Mouse (Mus musculus) CH12.LX (cell line): ENCODE data around the gene Krba1. TPM values are rescaled to one million over a fixed set of nuclear protein-coding genes. Genes with fewer than 3 reads are reported as not detected.

ENCODE experiments used
- DNase-seq: peaks from one replicate; pipeline ENCODE4 v3.0.0-alpha.2; 2013; ENCODE audit errors: extremely low read depth
- H3K27ac ChIP-seq: 2 replicates; pipeline ENCODE4 v1.5.1; 2012; ENCODE audit warnings: low read depth, mild to moderate bottlenecking, control low read depth, moderate library complexity; ENCODE audit not compliant: insufficient read depth
- H3K27me3 ChIP-seq: replicated peaks from 2 replicates; pipeline ENCODE3; 2012; ENCODE audit warnings: inconsistent platforms
- H3K36me3 ChIP-seq, 2 experiments: replicated peaks in 1 of 2; 2 replicates each; pipeline versions ENCODE3 to v1.6.1; 2012; ENCODE audit warnings: inconsistent platforms in 1 of 2, low read length in 1 of 2, mild to moderate bottlenecking in 1 of 2, mixed read lengths in 1 of 2, moderate library complexity in 1 of 2; ENCODE audit not compliant: control insufficient read depth in 1 of 2, insufficient read depth in 1 of 2
- H3K4me1 ChIP-seq, 2 experiments: 2 replicates each; pipeline ENCODE4 v1.6.1; 2012; ENCODE audit warnings: inconsistent platforms in 1 of 2, moderate library complexity in 1 of 2; ENCODE audit not compliant: insufficient read depth in 2 of 2, control insufficient read depth in 1 of 2
- H3K4me2 ChIP-seq: 2 replicates; pipeline ENCODE4 v1.6.1; 2012; ENCODE audit warnings: low read depth, mild to moderate bottlenecking, control low read depth; ENCODE audit not compliant: poor library complexity, insufficient read depth, severe bottlenecking
- H3K4me3 ChIP-seq, 3 experiments: fragments of 150-350 bp in 1 of 3; sonication (generic) in 1 of 3; replicated peaks in 1 of 3; 2 replicates each; pipeline versions ENCODE3 to v1.5.1; 2011 to 2012; ENCODE audit warnings: low read depth in 2 of 3, low read length in 2 of 3, mild to moderate bottlenecking in 2 of 3, moderate library complexity in 2 of 3, control low read depth in 1 of 3, improper control_type of control experiment in 1 of 3, inconsistent platforms in 1 of 3, mixed read lengths in 1 of 3; ENCODE audit not compliant: poor library complexity in 1 of 3
- H3K79me2 ChIP-seq: replicated peaks from 2 replicates; pipeline ENCODE4 v1.6.1; 2012; ENCODE audit warnings: mild to moderate bottlenecking, moderate library complexity; ENCODE audit not compliant: control insufficient read depth, poor library complexity, insufficient read depth, severe bottlenecking; ENCODE audit errors: extremely low read depth
- H3K9ac ChIP-seq: 2 replicates; pipeline ENCODE4 v1.6.1; 2012; ENCODE audit warnings: low read depth, mild to moderate bottlenecking, control low read depth, moderate library complexity; ENCODE audit not compliant: insufficient read depth
- H3K9me3 ChIP-seq: replicated peaks from 2 replicates; pipeline ENCODE3; 2012; ENCODE audit warnings: low read length, inconsistent platforms, mixed read lengths
- CHD1 ChIP-seq: IDR thresholded peaks from 2 replicates; pipeline ENCODE4 v1.6.1; 2012; ENCODE audit warnings: low read depth, low read length, improper control_type of control experiment, inconsistent platforms
- ELF1 ChIP-seq: IDR thresholded peaks from 2 replicates; pipeline ENCODE4 v1.6.1; 2014; ENCODE audit warnings: low read depth, mild to moderate bottlenecking, inconsistent platforms, low read length, improper control_type of control experiment
- EP300 ChIP-seq: IDR thresholded peaks from 2 replicates; pipeline ENCODE4 v1.6.1; 2011; ENCODE audit warnings: low read length, improper control_type of control experiment
- ETS1 ChIP-seq: conservative IDR thresholded peaks from 2 replicates; pipeline ENCODE4 v1.6.1; 2012; ENCODE audit warnings: low read depth, mild to moderate bottlenecking, inconsistent platforms, low read length, improper control_type of control experiment, moderate library complexity
- HCFC1 ChIP-seq: IDR thresholded peaks from 2 replicates; pipeline ENCODE4 v1.6.1; 2012; ENCODE audit warnings: low read depth, mild to moderate bottlenecking, inconsistent platforms, low read length, improper control_type of control experiment
- IRF4 ChIP-seq: IDR thresholded peaks from 2 replicates; pipeline ENCODE4 v1.6.1; 2014; ENCODE audit warnings: low read depth, mild to moderate bottlenecking, inconsistent platforms, low read length, improper control_type of control experiment
- JUN ChIP-seq: IDR thresholded peaks from 2 replicates; pipeline ENCODE4 v1.6.1; 2011; ENCODE audit warnings: low read depth, mild to moderate bottlenecking, low read length, improper control_type of control experiment, moderate library complexity; ENCODE audit not compliant: insufficient read depth
- JUND ChIP-seq: conservative IDR thresholded peaks from 2 replicates; pipeline ENCODE4 v1.6.1; 2011; ENCODE audit warnings: low read depth, low read length, improper control_type of control experiment
- MAFK ChIP-seq: IDR thresholded peaks from 2 replicates; pipeline ENCODE4 v1.6.1; 2011; ENCODE audit warnings: low read length, improper control_type of control experiment; ENCODE audit not compliant: insufficient replicate concordance
- MEF2A ChIP-seq: IDR thresholded peaks from 2 replicates; pipeline ENCODE4 v1.6.1; 2014; ENCODE audit warnings: low read depth, mild to moderate bottlenecking, inconsistent platforms, low read length, improper control_type of control experiment, borderline replicate concordance
- MXI1 ChIP-seq: IDR thresholded peaks from 2 replicates; pipeline ENCODE4 v1.6.1; 2011; ENCODE audit warnings: mild to moderate bottlenecking, low read depth, low read length, improper control_type of control experiment
- PAX5 ChIP-seq: IDR thresholded peaks from 2 replicates; pipeline ENCODE4 v1.6.1; 2012; ENCODE audit warnings: low read length, inconsistent platforms, mixed read lengths
- POLR2AphosphoS2 ChIP-seq: IDR thresholded peaks from 2 replicates; pipeline ENCODE4 v1.6.1; 2011; ENCODE audit warnings: low read depth, low read length, improper control_type of control experiment
- RCOR1 ChIP-seq: conservative IDR thresholded peaks from 2 replicates; pipeline ENCODE4 v1.6.1; 2012; ENCODE audit warnings: low read depth, mild to moderate bottlenecking, inconsistent platforms, low read length, improper control_type of control experiment
- SIN3A ChIP-seq: IDR thresholded peaks from 2 replicates; pipeline ENCODE4 v1.6.1; 2012; ENCODE audit warnings: low read length, improper control_type of control experiment, inconsistent platforms
- SMC3 ChIP-seq: IDR thresholded peaks from 2 replicates; pipeline ENCODE4 v1.6.1; 2011; ENCODE audit warnings: low read depth, low read length, improper control_type of control experiment
- TBP ChIP-seq: conservative IDR thresholded peaks from 2 replicates; pipeline ENCODE4 v1.6.1; 2011; ENCODE audit warnings: low read depth, low read length, improper control_type of control experiment
- TCF12 ChIP-seq: IDR thresholded peaks from 2 replicates; pipeline ENCODE4 v1.6.1; 2014; ENCODE audit warnings: low read depth, mild to moderate bottlenecking, inconsistent platforms, low read length, improper control_type of control experiment
- UBTF ChIP-seq: IDR thresholded peaks from 2 replicates; pipeline ENCODE4 v1.6.1; 2012; ENCODE audit warnings: low read depth, mild to moderate bottlenecking, inconsistent platforms, low read length, improper control_type of control experiment, moderate library complexity
- USF1 ChIP-seq: IDR thresholded peaks from 2 replicates; pipeline ENCODE4 v1.6.1; 2014; ENCODE audit warnings: low read depth, mild to moderate bottlenecking, inconsistent platforms, low read length, improper control_type of control experiment
- ZKSCAN1 ChIP-seq: IDR thresholded peaks from 2 replicates; pipeline ENCODE4 v1.6.1; 2012; ENCODE audit warnings: low read depth, inconsistent platforms, low read length, improper control_type of control experiment, borderline replicate concordance
- ZMIZ1 ChIP-seq: IDR thresholded peaks from 2 replicates; pipeline ENCODE4 v1.6.1; 2012; ENCODE audit warnings: low read depth, mild to moderate bottlenecking, inconsistent platforms, low read length, improper control_type of control experiment
- dilution Hi-C: fragments of 300-500 bp; cut with MboI; formaldehyde crosslinking; loops from 2 replicates; pipeline ENCODE4 v1.14.3; 2020; ENCODE audit warnings: low sequenced_read_pairs; ENCODE audit not compliant: extremely low pct_unique_long_range_greater_than_20kb, extremely low pct_ligation_motif_present
- in situ Hi-C: fragments of 300-500 bp; cut with MboI; formaldehyde crosslinking; loops from 3 replicates; pipeline ENCODE4 v1.14.3; 2019; ENCODE audit warnings: low sequenced_read_pairs, low pct_ligation_motif_present, low pct_unique_long_range_greater_than_20kb, mixed read lengths
- polyA plus RNA-seq: library from polyadenylated mRNA; unstranded; fragments of >175 nt; gene quantifications from 2 replicates; pipeline ENCODE4 v1.2.1, GENCODE M21; 2012; ENCODE audit warnings: low read depth; ENCODE audit not compliant: insufficient read length
- total RNA-seq, 2 experiments: library from RNA; depleted of rRNA; stranded (reverse); fragments of 300-350 nt in 1 of 2; fragments of >200 nt in 1 of 2; gene quantifications; 2 replicates each; pipeline ENCODE4 v1.2.3; 2012 to 2014

Krba1 gene
- total and polyA plus RNA-seq, 3 experiments: 2.9 to 12.7 (median 9.8) TPM

DNA sequence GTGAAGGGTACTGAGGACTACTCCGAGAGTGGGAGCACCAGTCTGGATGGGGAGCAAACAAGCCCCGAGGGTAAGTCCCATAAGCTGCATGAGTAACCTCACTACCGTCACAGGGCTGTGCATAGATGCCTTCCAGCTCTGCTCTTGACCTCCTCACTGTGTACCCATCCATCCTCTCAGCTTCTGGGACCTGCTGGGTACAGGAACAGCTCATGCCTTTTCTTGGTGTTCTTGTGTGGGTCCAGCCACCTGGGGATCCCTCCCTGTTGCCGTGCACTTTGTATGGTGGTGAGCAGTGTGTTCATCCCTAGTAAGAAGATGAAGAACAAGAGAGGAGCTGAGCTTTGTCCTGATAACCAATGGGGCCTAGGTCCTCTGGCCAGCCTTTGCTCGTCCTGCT lies 8.7 kb downstream of the Krba1 start:
- TF ChIP-seq SIN3A: no peak
- no peak overlapping the region for H3K4me2 ChIP-seq
- H3K4me1 ChIP-seq: peaks cover 3 to 33% of the 10 kb centered on the region in 2 experiments; a peak in 2 of 4 replicates
- no peak overlapping the region for H3K4me3 ChIP-seq
- no peaks in the 10 kb centered on the region for H3K27me3 ChIP-seq
- no peak overlapping the region for H3K27ac ChIP-seq
- no peak overlapping the region for H3K9ac ChIP-seq
- DNase-seq: no peak
- H3K9me3 ChIP-seq: no peaks in the 10 kb centered on the region
- no peaks in the 10 kb centered on the region for H3K79me2 ChIP-seq
- in situ Hi-C loops: loop anchor here (10.0 kb wide), 1 partner anchor 229 kb away; no protein-coding TSS in a partner anchor
- dilution Hi-C loops: no loop called here
- peaks cover 44 to 78% of the 10 kb centered on the region in 2 experiments for H3K36me3 ChIP-seq

GRCm38 (mm10) chr6:48409726-48410343 lies 14.4 kb downstream of the Krba1 start:
- H3K4me1 ChIP-seq: no peaks in the 10 kb centered on the region
- in situ Hi-C loops: loop anchor here (10.0 kb wide), 1 partner anchor 235 kb away; no protein-coding TSS in a partner anchor

DNA sequence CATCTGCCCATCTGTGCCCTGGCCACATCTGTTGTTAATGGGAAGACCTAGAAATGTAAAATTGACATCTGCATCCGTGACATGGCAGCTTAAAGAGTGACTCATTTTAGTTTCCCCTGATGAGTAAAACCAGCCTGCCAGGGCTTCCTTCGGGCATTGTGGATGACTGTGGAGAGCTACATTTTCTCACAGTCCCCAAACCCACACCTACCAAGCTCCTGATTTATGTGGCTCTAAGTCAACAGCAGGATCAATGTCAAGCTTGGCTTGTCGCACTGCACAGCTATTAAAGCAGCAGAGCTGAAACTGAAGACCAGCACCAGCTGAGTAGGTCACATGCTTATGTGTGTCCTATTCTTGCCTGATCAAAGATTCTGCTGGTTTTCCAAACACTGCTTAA lies 15.2 kb downstream of the Krba1 start:
- Histone ChIP-seq H3K4me3 (no peak overlapping the region), H3K36me3 (peaks cover 84 to 100% of the 10 kb centered on the region in 2 experiments), H3K4me2 (no peak overlapping the region), H3K9me3 (no peaks in the 10 kb centered on the region), H3K9ac (no peak overlapping the region), H3K27ac (no peak overlapping the region), H3K27me3 (no peaks in the 10 kb centered on the region), H3K4me1 (no peaks in the 10 kb centered on the region), H3K79me2 (no peaks in the 10 kb centered on the region)
- TF ChIP-seq EP300: peak; percentile 80
- peak; percentile 26; the same call in 1 of the 2 replicates for TF ChIP-seq ETS1
- peak; percentile 62; the same call in 1 of the 2 replicates for TF ChIP-seq RCOR1
- no peak for TF ChIP-seq MEF2A
- TF ChIP-seq JUN: peak; percentile 36; the same call in 1 of the 2 replicates
- peak; percentile 50; the same call in 1 of the 2 replicates for TF ChIP-seq JUND
- no peak; the same call in 1 of the 2 replicates for TF ChIP-seq SIN3A
- no peak for TF ChIP-seq USF1
- TF ChIP-seq IRF4: peak; percentile 82
- TF ChIP-seq TCF12: peak; percentile 55; the same call in 1 of the 2 replicates
- no peak for TF ChIP-seq TBP
- peak; percentile 19; the same call in 1 of the 2 replicates for TF ChIP-seq MAFK
- dilution Hi-C loops (no loop called here), in situ Hi-C loops (no loop called here)
- peak; percentile 48 for DNase-seq

More at GRCm38 (mm10) chr6:48409726-48410343, 14.4 kb downstream of the Krba1 start:
- H3K9me3 ChIP-seq: no peaks in the 10 kb centered on the region
- DNase-seq: no peak
- no peak overlapping the region for H3K4me3 ChIP-seq
- H3K9ac ChIP-seq: no peak overlapping the region
- no peaks in the 10 kb centered on the region for H3K27me3 ChIP-seq
- no peak overlapping the region for H3K27ac ChIP-seq
- dilution Hi-C loops: no loop called here
- H3K4me2 ChIP-seq: no peak overlapping the region
- H3K36me3 ChIP-seq: peaks cover 83 to 100% of the 10 kb centered on the region in 2 experiments
- TF ChIP-seq PAX5 (no peak), POLR2AphosphoS2 (no peak), MEF2A (no peak), CHD1 (no peak), USF1 (no peak), JUND (no peak), MXI1 (no peak), ZMIZ1 (no peak), SIN3A (no peak), ELF1 (no peak), TBP (no peak), MAFK (no peak), UBTF (no peak), HCFC1 (no peak), ZKSCAN1 (no peak), SMC3 (no peak)
- no peaks in the 10 kb centered on the region for H3K79me2 ChIP-seq
